Mouse (Mus musculus) liver, adult 2 months (tissue): ENCODE data around the gene Zbtb32. TPM values are rescaled to one million over a fixed set of nuclear protein-coding genes. Genes with fewer than 3 reads are reported as not detected.
A peak's percentile ranks its signal among the peaks of the same experiment; 100 is the strongest.

Experiments
- DNase-seq: peaks from one replicate; pipeline ENCODE4 v3.0.0-alpha.2; 2011; ENCODE audit warnings: low read depth, low spot score; ENCODE audit errors: extremely low read depth
- H3K27ac ChIP-seq: fragments of 200-500 bp; replicated peaks from 2 replicates; pipeline ENCODE4 v1.5.1; 2012; ENCODE audit warnings: low read depth, mild to moderate bottlenecking, control low read depth, inconsistent platforms, low read length; ENCODE audit not compliant: insufficient read depth
- H3K27me3 ChIP-seq: fragments of 200-500 bp; 2 replicates; pipeline ENCODE4 v1.6.1; 2012; ENCODE audit warnings: mild to moderate bottlenecking, moderate library complexity, low read length, inconsistent platforms; ENCODE audit not compliant: control insufficient read depth, insufficient read depth
- H3K36me3 ChIP-seq: fragments of 200-500 bp; 2 replicates; pipeline ENCODE4 v1.6.1; 2012; ENCODE audit warnings: low read length, inconsistent platforms; ENCODE audit not compliant: control insufficient read depth, insufficient read depth
- H3K4me1 ChIP-seq: fragments of 200-500 bp; 2 replicates; pipeline ENCODE4 v1.6.1; 2011; ENCODE audit warnings: low read length; ENCODE audit not compliant: control insufficient read depth, insufficient read depth
- H3K4me3 ChIP-seq: fragments of 200-500 bp; 2 replicates; pipeline ENCODE4 v1.5.1; 2011; ENCODE audit warnings: low read depth, mild to moderate bottlenecking, control low read depth, low read length, moderate library complexity; ENCODE audit not compliant: insufficient read depth
- H3K79me2 ChIP-seq: fragments of 200-500 bp; 2 replicates; pipeline ENCODE4 v1.6.1; 2012; ENCODE audit warnings: inconsistent platforms, mild to moderate bottlenecking, low read length, moderate library complexity; ENCODE audit not compliant: control insufficient read depth, insufficient read depth
- H3K9ac ChIP-seq: fragments of 200-500 bp; 2 replicates; pipeline ENCODE4 v1.6.1; 2012; ENCODE audit warnings: low read depth, mild to moderate bottlenecking, control low read depth, inconsistent platforms, low read length
- CTCF ChIP-seq: fragments of 200-500 bp; IDR thresholded peaks from 2 replicates; pipeline ENCODE4 v1.5.1; 2011; ENCODE audit warnings: low read depth, low read length, control low read depth
- POLR2A ChIP-seq: fragments of 200-500 bp; IDR thresholded peaks from 2 replicates; pipeline ENCODE4 v1.6.1; 2011; ENCODE audit warnings: low read length, control low read depth; ENCODE audit not compliant: insufficient read depth; ENCODE audit errors: extremely low read depth
- WGBS: fragments of 180-500 bp; shearing (Covaris S2); methylation state at CpG from one replicate; pipeline ENCODE4 v1.1.7; 2018; 5-methylcytosine and 5-hydroxymethylcytosine counted together
- polyA plus RNA-seq: library from polyadenylated mRNA; depleted of rRNA; stranded (reverse); fragments of >200 nt; gene quantifications from 2 replicates; pipeline ENCODE4 v1.2.3, GENCODE M21; 2012
- total RNA-seq: library from RNA; depleted of rRNA; stranded (reverse); fragments of >200 nt; gene quantifications from 2 replicates; pipeline ENCODE4 v1.2.3, GENCODE M21; 2014

Gene Zbtb32
- total and polyA plus RNA-seq, 2 experiments = 0.18 to 0.61 TPM

GRCm38 (mm10) chr7:30562526-30563116 lies 36.1 kb downstream of the Zbtb32 start:
- H3K4me3 ChIP-seq = peak overlapping the region; percentile 61
- peak overlapping the region; percentile 83 for H3K9ac ChIP-seq
- WGBS = under 1% methylated on average over 27 of the region's 27 CpGs
- no peaks in the 10 kb centered on the region for H3K79me2 ChIP-seq
- no peaks in the 10 kb centered on the region for H3K36me3 ChIP-seq
- peaks cover 15% of the 10 kb centered on the region for H3K4me1 ChIP-seq
- no peak for TF ChIP-seq CTCF
- TF ChIP-seq POLR2A = no peak
- peak overlapping the region; percentile 85 for H3K27ac ChIP-seq
- no peaks in the 10 kb centered on the region for H3K27me3 ChIP-seq
- peak; percentile 56 for DNase-seq

GRCm38 (mm10) chr7:30560296-30560695 lies 38.4 kb downstream of the Zbtb32 start:
- 50% methylated on average over 2 of the region's 2 CpGs for WGBS
- Histone ChIP-seq H3K4me1 (peaks cover 15% of the 10 kb centered on the region), H3K79me2 (no peaks in the 10 kb centered on the region), H3K4me3 (no peak overlapping the region), H3K27me3 (no peaks in the 10 kb centered on the region), H3K27ac (peak overlapping the region; percentile 27; the same call in 1 of the 2 replicates), H3K36me3 (peaks cover 5% of the 10 kb centered on the region; the same call in 1 of the 2 replicates), H3K9ac (no peak overlapping the region)
- peak; percentile 28 for DNase-seq
- TF ChIP-seq POLR2A (no peak), CTCF (no peak)

- WGBS = under 1% methylated on average over 20 of the region's 20 CpGs
- Histone ChIP-seq H3K27ac (peak within 1 kb of the TSS; percentile 27), H3K27me3 (no peaks in the 10 kb centered on the region), H3K79me2 (no peaks in the 10 kb centered on the region), H3K4me1 (peaks cover 15% of the 10 kb centered on the region), H3K36me3 (peaks cover 5% of the 10 kb centered on the region; the same call in 1 of the 2 replicates), H3K9ac (peak within 1 kb of the TSS; percentile 74), H3K4me3 (peak within 1 kb of the TSS; percentile 62)
- TF ChIP-seq CTCF = no peak
- 0 out of 2 replicates have a peak, but pooled peaks have one; percentile 45 for TF ChIP-seq POLR2A
- peak; percentile 99 for DNase-seq
These were observed 39.2 kb downstream of the Zbtb32 start, which contains the start of gene Lin37 for GRCm38 (mm10) chr7:30559443-30559954. Gene Lin37 (minus strand): TSS chr7:30559838.

GRCm38 (mm10) chr7:30558656-30559442 lies 39.9 kb downstream of the Zbtb32 start:
- H3K4me1 ChIP-seq = peaks cover 11% of the 10 kb centered on the region
- H3K27ac ChIP-seq = peak overlapping the region; percentile 19
- TF ChIP-seq POLR2A = no peak
- TF ChIP-seq CTCF = no peak
- H3K36me3 ChIP-seq = peaks cover 5% of the 10 kb centered on the region; the same call in 1 of the 2 replicates
- H3K79me2 ChIP-seq = no peaks in the 10 kb centered on the region
- WGBS = 5% methylated on average over 12 of the region's 12 CpGs
- H3K9ac ChIP-seq = peak overlapping the region; percentile 74
- H3K4me3 ChIP-seq = peak overlapping the region; percentile 62
- no peaks in the 10 kb centered on the region for H3K27me3 ChIP-seq
- DNase-seq = no peak

GRCm38 (mm10) chr7:30557901-30558514 lies 40.7 kb downstream of the Zbtb32 start:
- no peak overlapping the region for H3K9ac ChIP-seq
- no peaks in the 10 kb centered on the region for H3K27me3 ChIP-seq
- TF ChIP-seq POLR2A (no peak), CTCF (no peak)
- H3K4me3 ChIP-seq = no peak overlapping the region
- no peaks in the 10 kb centered on the region for H3K79me2 ChIP-seq
- no peak for DNase-seq
- H3K27ac ChIP-seq = no peak overlapping the region
- H3K36me3 ChIP-seq = peaks cover 5% of the 10 kb centered on the region; the same call in 1 of the 2 replicates
- 94% methylated on average over 13 of the region's 13 CpGs for WGBS
- peaks cover 14% of the 10 kb centered on the region; the same call in 1 of the 2 replicates for H3K4me1 ChIP-seq
